Mouse (Mus musculus): ENCODE measurements around the gene Lemd1.
"Not testable (repeated sequence)": the region's sequence is repeated elsewhere in the genome, so short reads cannot be mapped to it uniquely, and the experiment has no call there.

DNA sequence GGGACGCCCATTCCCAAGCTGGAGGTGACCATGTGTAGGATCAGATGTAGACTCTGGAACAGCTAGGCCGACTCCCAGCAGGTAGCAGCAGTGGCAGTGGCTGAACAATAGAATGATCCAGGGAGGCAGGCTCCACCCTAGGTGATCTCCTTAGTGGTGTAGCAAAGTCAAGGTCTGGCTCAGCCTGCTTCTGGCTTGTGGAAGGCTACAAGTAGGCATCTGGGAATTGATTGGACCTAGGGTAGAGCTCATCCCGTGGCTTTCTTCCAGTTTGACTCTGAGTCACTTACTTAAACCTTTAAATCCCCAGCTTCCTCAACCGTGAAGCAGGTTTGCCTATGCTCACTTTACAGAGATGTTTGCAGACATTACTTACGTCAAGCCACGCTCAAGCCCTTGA, 89.4 kb downstream of the Lemd1 start:
- TF ChIP-seq CTCF (IDR thresholded peaks at IDR 0.05; ENCODE audit: borderline replicate concordance, control insufficient read depth, extremely low read depth, insufficient read depth, low read length, poor library complexity); POLR2A (IDR thresholded peaks at IDR 0.05; ENCODE audit: control insufficient read depth, extremely low read depth, insufficient read depth, low read length, poor library complexity): not testable (repeated sequence)
